Mouse (Mus musculus) thymus, postnatal 4 days (tissue): ENCODE results near the gene Vmn2r17.

Source experiments
- DNase-seq: peaks from one replicate; pipeline ENCODE4 v3.0.0; 2021

The Vmn2r17 gene

DNA sequence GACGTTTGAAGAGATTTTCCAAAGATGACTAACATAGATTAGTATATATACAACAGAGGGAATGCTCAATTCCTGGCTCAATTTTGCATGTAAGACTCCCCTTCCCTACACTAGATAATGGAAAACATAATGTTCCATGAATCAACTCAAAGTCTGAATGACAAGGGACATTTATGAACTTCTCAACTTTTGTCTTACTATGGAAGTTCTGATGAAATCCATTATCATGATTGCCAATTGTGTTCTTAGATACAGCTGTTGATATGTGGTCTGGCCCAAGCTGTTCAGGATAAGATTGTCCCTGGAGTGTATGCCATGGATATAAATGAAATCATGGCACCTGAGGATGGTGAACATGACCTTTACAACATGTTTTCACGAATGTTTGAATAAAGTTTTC is at the start of gene Vmn2r17:
Gene Vmn2r17, plus strand, starts transcription at position 301 of the 400 bp plus-strand sequence.
- DNase-seq, result no peak

DNA sequence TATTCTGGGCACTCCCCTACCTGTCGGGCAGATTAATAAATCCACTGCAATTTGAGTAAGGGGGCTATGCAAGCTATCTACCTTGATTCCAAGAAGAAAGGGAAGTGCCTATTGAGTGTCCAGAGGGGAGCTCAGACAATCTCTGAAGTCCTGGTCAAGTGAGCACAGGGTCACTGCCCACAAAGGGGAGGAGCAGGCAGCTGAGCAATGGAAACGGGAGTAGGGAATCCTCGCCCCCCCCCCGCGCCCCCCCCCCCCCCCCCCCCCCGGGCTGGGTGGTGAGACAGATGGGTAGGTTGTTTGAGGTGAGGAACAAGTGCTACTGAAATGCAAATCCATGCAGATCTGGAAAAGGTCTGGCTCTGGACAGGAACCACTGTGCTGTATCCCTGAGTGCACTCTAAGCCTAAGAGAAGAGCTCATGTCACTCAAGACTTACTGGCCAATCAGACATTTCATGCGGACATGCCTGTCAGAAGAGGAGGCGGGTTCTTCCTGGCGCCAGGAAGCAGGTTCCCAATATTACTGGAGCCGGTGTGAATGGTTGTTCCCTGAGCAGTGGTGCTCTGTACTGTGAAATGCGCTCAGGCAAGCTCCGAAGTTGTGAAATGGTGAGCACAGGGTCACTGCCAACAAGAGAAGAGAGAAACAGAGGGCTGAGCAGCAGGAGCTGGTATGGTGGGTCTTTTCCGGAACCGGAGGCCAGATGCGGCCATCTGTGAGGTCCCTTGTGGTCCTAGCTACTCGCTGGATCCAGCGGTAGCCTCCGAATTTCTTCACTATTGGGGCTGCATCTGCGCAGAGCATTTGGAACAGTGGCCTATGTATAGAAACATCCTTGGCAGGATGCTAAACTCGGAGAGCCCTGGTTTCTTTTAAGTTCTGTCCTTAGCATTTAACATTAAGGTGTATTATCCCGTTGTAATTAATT is 47.4 kb downstream of the Vmn2r17 start:
- no peak for DNase-seq

DNA sequence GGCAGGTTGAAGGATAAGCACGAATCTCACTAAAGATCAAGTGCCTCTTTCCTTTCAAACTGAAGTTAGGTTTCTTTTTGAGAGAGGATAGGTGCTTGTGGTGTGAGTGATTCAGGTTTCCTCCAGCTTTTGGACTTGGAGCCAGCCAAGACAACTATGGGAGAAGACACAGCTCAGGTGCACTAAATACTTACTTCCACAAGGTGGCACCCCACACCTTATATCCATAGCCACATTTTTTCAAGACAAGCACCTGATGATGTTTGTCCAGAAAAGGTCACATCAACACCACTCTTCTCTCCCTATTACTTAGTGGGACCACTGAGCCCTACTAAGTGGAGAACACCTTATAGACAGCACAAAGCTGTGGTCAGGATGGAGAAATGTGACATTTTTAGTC is 87.2 kb downstream of the Vmn2r17 start:
- DNase-seq, result peak; percentile 17
